Mouse (Mus musculus) embryonic facial prominence, embryonic 12.5 days (tissue): ENCODE data around the gene Eefsec. TPM values are rescaled to one million over a fixed set of nuclear protein-coding genes. Genes with fewer than 3 reads are reported as not detected.

Source experiments
- ATAC-seq: fragments of 200-750 bp; cut with Nextera tagmentation; 2 replicates; pipeline ENCODE4 v1.8.0; 2017; ENCODE audit not compliant: insufficient number of reproducible peaks, insufficient read depth, low FRiP score, low TSS enrichment
- H3K27ac ChIP-seq: fragments of 300-500 bp; sonication (generic); 2 replicates; pipeline ENCODE4 v1.5.1; 2016; ENCODE audit warnings: mild to moderate bottlenecking
- H3K27me3 ChIP-seq: fragments of 300-500 bp; sonication (generic); 2 replicates; pipeline ENCODE4 v1.6.1; 2016; ENCODE audit warnings: mild to moderate bottlenecking, moderate library complexity
- H3K36me3 ChIP-seq: fragments of 300-500 bp; sonication (generic); 2 replicates; pipeline ENCODE4 v1.6.1; 2016; ENCODE audit warnings: mild to moderate bottlenecking
- H3K4me1 ChIP-seq: fragments of 300-500 bp; sonication (generic); 2 replicates; pipeline ENCODE4 v1.6.1; 2016
- H3K4me2 ChIP-seq: fragments of 300-500 bp; sonication (generic); replicated peaks from 2 replicates; pipeline ENCODE4 v1.6.1; 2016; ENCODE audit warnings: mild to moderate bottlenecking, moderate library complexity
- H3K4me3 ChIP-seq: fragments of 300-500 bp; sonication (generic); 2 replicates; pipeline ENCODE4 v1.5.1; 2016; ENCODE audit warnings: mild to moderate bottlenecking
- H3K9ac ChIP-seq: fragments of 300-500 bp; sonication (generic); 2 replicates; pipeline ENCODE4 v1.6.1; 2016; ENCODE audit warnings: mild to moderate bottlenecking, moderate library complexity
- H3K9me3 ChIP-seq: fragments of 300-500 bp; sonication (generic); 2 replicates; pipeline ENCODE4 v1.6.1; 2016; ENCODE audit warnings: mild to moderate bottlenecking, moderate library complexity
- WGBS: fragments of 180-500 bp; shearing (Covaris S2); methylation state at CpG from one replicate; pipeline ENCODE4 v1.1.7; 2016; 5-methylcytosine and 5-hydroxymethylcytosine counted together
- polyA plus RNA-seq: library from polyadenylated mRNA; unstranded; fragments of >200 nt; fragmentation: Nextera tagmentation; extraction: Ambion mirVana; gene quantifications from 2 replicates; pipeline ENCODE4 v1.2.1, GENCODE M21; 2016

Gene Eefsec
- polyA plus RNA-seq, 1 experiment from 2014 or later = 38.1 TPM

- no peaks in the 10 kb centered on the region for H3K27me3 ChIP-seq
- no peak for ATAC-seq
- no peaks in the 10 kb centered on the region for H3K36me3 ChIP-seq
- H3K4me3 ChIP-seq = no peak overlapping the region
- H3K27ac ChIP-seq = no peak overlapping the region
- H3K4me1 ChIP-seq = peaks cover 6% of the 10 kb centered on the region
- H3K9ac ChIP-seq = no peak overlapping the region
- no peaks in the 10 kb centered on the region for H3K9me3 ChIP-seq
- WGBS = 69% methylated on average over 8 of the region's 8 CpGs
- no peak overlapping the region for H3K4me2 ChIP-seq
Observed at GRCm38 (mm10) chr6:88369851-88370635, 76.3 kb downstream of the Eefsec start.

GRCm38 (mm10) chr6:88363475-88364012, 82.8 kb downstream of the Eefsec start:
- 0 out of 2 replicates have a peak, but pooled peaks cover 3% of the 10 kb centered on the region for H3K36me3 ChIP-seq
- H3K4me3 ChIP-seq = no peak overlapping the region
- H3K27ac ChIP-seq = no peak overlapping the region
- ATAC-seq = no peak
- H3K9ac ChIP-seq = no peak overlapping the region
- H3K4me2 ChIP-seq = no peak overlapping the region
- H3K9me3 ChIP-seq = no peaks in the 10 kb centered on the region
- no peaks in the 10 kb centered on the region for H3K27me3 ChIP-seq
- 79% methylated on average over 1 of the region's 1 CpGs for WGBS
- H3K4me1 ChIP-seq = no peaks in the 10 kb centered on the region; the same call in 1 of the 2 replicates

- H3K9ac ChIP-seq = no peak overlapping the region
- H3K27ac ChIP-seq = no peak overlapping the region
- no peak for ATAC-seq
- no peaks in the 10 kb centered on the region for H3K4me1 ChIP-seq
- no peaks in the 10 kb centered on the region for H3K27me3 ChIP-seq
- 75% methylated on average over 1 of the region's 1 CpGs for WGBS
- no peak overlapping the region for H3K4me2 ChIP-seq
- no peaks in the 10 kb centered on the region for H3K9me3 ChIP-seq
- H3K36me3 ChIP-seq = 0 out of 2 replicates have a peak, but pooled peaks cover 3% of the 10 kb centered on the region
- H3K4me3 ChIP-seq = no peak overlapping the region
Observed at GRCm38 (mm10) chr6:88361096-88361495, 85.2 kb downstream of the Eefsec start.

- ATAC-seq = no peak
- H3K4me2 ChIP-seq = no peak overlapping the region
Observed at GRCm38 (mm10) chr6:88358210-88358609, 88.1 kb downstream of the Eefsec start.

GRCm38 (mm10) chr6:88355866-88356265, 90.5 kb downstream of the Eefsec start:
- no peak overlapping the region for H3K27ac ChIP-seq
- H3K4me2 ChIP-seq = no peak overlapping the region
- peaks cover 13% of the 10 kb centered on the region for H3K4me1 ChIP-seq
- H3K27me3 ChIP-seq = no peaks in the 10 kb centered on the region
- H3K36me3 ChIP-seq = 0 out of 2 replicates have a peak, but pooled peaks cover 3% of the 10 kb centered on the region
- H3K4me3 ChIP-seq = no peak overlapping the region
- no peak for ATAC-seq
- H3K9ac ChIP-seq = no peak overlapping the region
- H3K9me3 ChIP-seq = no peaks in the 10 kb centered on the region
- WGBS = 75% methylated on average over 3 of the region's 3 CpGs

More at GRCm38 (mm10) chr6:88358210-88358609, 88.1 kb downstream of the Eefsec start:
- no peak overlapping the region for H3K9ac ChIP-seq
- peaks cover under 1% of the 10 kb centered on the region; the same call in 1 of the 2 replicates for H3K4me1 ChIP-seq
- no peak overlapping the region for H3K27ac ChIP-seq
- H3K36me3 ChIP-seq = 0 out of 2 replicates have a peak, but pooled peaks cover 3% of the 10 kb centered on the region
- no peak overlapping the region for H3K4me3 ChIP-seq
- H3K9me3 ChIP-seq = no peaks in the 10 kb centered on the region
- H3K27me3 ChIP-seq = no peaks in the 10 kb centered on the region

GRCm38 (mm10) chr6:88352541-88352940, 93.8 kb downstream of the Eefsec start:
- Histone ChIP-seq H3K4me2 (no peak overlapping the region), H3K4me1 (peaks cover 13% of the 10 kb centered on the region), H3K4me3 (no peak overlapping the region), H3K9me3 (no peaks in the 10 kb centered on the region), H3K27me3 (no peaks in the 10 kb centered on the region), H3K36me3 (0 out of 2 replicates have a peak, but pooled peaks cover 3% of the 10 kb centered on the region), H3K27ac (no peak overlapping the region), H3K9ac (no peak overlapping the region)
- WGBS = 20% methylated on average over 4 of the region's 4 CpGs
- no peak for ATAC-seq

GRCm38 (mm10) chr6:88346776-88347175, 99.6 kb downstream of the Eefsec start:
- Histone ChIP-seq H3K36me3 (0 out of 2 replicates have a peak, but pooled peaks cover 3% of the 10 kb centered on the region), H3K9ac (no peak overlapping the region), H3K4me2 (no peak overlapping the region), H3K27me3 (no peaks in the 10 kb centered on the region), H3K27ac (no peak overlapping the region), H3K4me3 (no peak overlapping the region), H3K4me1 (peaks cover 44% of the 10 kb centered on the region), H3K9me3 (no peaks in the 10 kb centered on the region)
- no peak for ATAC-seq
- WGBS = 91% methylated on average over 1 of the region's 1 CpGs

- Histone ChIP-seq H3K9ac (no peak overlapping the region), H3K36me3 (0 out of 2 replicates have a peak, but pooled peaks cover 3% of the 10 kb centered on the region), H3K27me3 (no peaks in the 10 kb centered on the region), H3K4me1 (peaks cover 58% of the 10 kb centered on the region), H3K4me2 (no peak overlapping the region), H3K27ac (peak overlapping the region; percentile 47), H3K9me3 (no peaks in the 10 kb centered on the region), H3K4me3 (no peak overlapping the region)
- no peak for ATAC-seq
- 70% methylated on average over 2 of the region's 2 CpGs for WGBS
Observed at GRCm38 (mm10) chr6:88345311-88345710, 101.0 kb downstream of the Eefsec start.

- ATAC-seq = peak; percentile 94
- no peaks in the 10 kb centered on the region for H3K36me3 ChIP-seq
- no peak overlapping the region for H3K9ac ChIP-seq
- H3K27me3 ChIP-seq = no peaks in the 10 kb centered on the region
- no peaks in the 10 kb centered on the region for H3K9me3 ChIP-seq
- 18% methylated on average over 7 of the region's 7 CpGs for WGBS
- peaks cover 68% of the 10 kb centered on the region for H3K4me1 ChIP-seq
- H3K4me2 ChIP-seq = peak overlapping the region; percentile 40
- H3K4me3 ChIP-seq = no peak overlapping the region
- peak overlapping the region; percentile 96 for H3K27ac ChIP-seq
Observed at GRCm38 (mm10) chr6:88343485-88344450, 102.6 kb downstream of the Eefsec start.

- ATAC-seq = peak; percentile 12; the same call in 1 of the 2 replicates
- Histone ChIP-seq H3K36me3 (no peaks in the 10 kb centered on the region), H3K27ac (peak overlapping the region; percentile 96), H3K4me2 (no peak overlapping the region), H3K27me3 (no peaks in the 10 kb centered on the region), H3K4me3 (no peak overlapping the region), H3K9me3 (no peaks in the 10 kb centered on the region), H3K4me1 (peaks cover 73% of the 10 kb centered on the region), H3K9ac (no peak overlapping the region)
- 66% methylated on average over 3 of the region's 3 CpGs for WGBS
Observed at GRCm38 (mm10) chr6:88342965-88343364, 103.4 kb downstream of the Eefsec start.

- no peaks in the 10 kb centered on the region for H3K36me3 ChIP-seq
- H3K4me1 ChIP-seq = peaks cover 72% of the 10 kb centered on the region
- no peaks in the 10 kb centered on the region for H3K27me3 ChIP-seq
- H3K4me3 ChIP-seq = no peak overlapping the region
- WGBS = 93% methylated on average over 3 of the region's 3 CpGs
- no peak overlapping the region for H3K4me2 ChIP-seq
- H3K9ac ChIP-seq = no peak overlapping the region
- H3K9me3 ChIP-seq = no peaks in the 10 kb centered on the region
- no peak for ATAC-seq
- H3K27ac ChIP-seq = no peak overlapping the region
Observed at GRCm38 (mm10) chr6:88341182-88341581, 105.2 kb downstream of the Eefsec start.
